Mouse (Mus musculus): ENCODE results near the gene Psors1c2.

Gene Psors1c2

DNA sequence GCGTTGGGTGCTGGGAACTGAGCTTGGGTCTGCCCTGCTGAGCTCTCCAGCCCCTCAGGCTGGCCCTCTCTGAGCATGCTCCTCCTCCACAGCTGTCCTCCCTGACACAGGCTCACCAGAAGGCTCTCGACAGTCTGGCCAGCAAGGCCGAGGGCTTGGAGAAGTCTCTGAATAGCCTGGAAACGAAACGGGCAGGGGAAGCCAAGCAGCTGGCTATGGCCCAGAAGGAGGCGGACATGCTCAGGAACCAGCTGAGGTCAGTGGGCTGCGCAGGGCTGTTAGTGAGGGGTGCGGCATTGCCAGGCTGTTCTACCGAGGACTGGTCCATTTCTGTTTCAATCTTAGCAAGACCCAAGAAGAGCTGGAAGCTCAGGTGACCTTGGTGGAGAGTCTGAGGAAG is 8.6 kb upstream of the Psors1c2 start:
- no peak for DNase-seq

DNA sequence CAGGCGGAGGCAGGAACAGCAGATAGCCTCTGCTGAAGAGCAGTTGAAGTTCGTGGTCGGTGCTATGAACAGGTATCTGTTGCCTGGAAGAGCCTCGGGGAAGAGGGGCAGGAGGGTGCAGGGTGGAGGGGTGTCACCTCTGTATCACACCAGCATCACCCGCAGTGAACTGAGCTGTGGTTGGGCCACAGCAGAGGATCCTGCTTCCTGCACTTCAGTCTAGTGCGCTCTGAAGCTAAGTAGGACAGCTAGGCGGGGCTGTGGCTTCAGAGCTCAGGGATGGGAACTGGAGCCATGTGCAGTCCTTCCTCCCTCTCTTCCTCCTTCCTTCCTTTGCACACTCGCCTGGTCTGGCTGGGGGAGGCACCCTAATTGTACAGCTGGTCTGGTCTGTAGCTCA is 6.4 kb upstream of the Psors1c2 start:
- no peak for DNase-seq

DNA sequence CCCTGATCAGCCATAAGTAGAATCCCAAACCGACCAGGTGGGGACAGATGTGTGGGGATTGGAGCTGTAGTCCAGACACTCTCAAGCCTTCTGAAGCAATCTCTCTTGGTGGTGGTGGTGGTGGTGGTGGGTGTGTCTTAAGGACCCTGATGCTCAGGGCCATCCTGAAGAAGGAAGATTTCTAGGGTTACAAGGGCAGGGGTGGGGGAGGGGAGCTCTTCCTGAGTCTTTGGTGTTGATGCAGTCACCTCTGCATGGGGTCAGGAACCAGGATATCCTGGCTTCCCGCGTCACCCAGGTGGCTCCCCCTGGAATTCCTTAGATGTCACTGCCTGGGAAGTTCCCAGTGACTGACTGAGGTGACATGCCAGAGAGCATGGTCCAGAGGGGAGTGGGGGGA is 641 bp upstream of the Psors1c2 start:
- DNase-seq, result no peak

DNA sequence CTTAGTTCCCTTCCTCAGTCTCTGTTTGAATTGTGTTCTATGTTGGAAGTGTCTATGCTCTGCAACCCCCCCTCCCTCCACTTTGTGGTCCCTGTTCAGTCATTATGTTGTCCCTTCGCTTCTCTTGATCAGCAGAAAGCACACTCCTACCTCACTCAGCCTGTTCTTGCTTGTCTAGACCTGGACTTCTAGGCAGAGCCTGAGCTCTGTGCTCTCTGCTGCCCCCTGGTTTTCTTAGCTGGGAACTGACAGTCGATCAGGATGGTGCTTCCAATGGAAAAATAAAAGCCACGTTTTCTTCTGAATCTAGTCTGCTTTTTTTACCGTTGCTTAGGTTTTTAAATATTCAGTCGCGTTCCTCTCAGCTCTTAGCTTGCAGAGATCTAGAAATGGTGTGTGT is 1.3 kb downstream of the Psors1c2 start:
- peak; percentile 42 to 69 for DNase-seq

DNA sequence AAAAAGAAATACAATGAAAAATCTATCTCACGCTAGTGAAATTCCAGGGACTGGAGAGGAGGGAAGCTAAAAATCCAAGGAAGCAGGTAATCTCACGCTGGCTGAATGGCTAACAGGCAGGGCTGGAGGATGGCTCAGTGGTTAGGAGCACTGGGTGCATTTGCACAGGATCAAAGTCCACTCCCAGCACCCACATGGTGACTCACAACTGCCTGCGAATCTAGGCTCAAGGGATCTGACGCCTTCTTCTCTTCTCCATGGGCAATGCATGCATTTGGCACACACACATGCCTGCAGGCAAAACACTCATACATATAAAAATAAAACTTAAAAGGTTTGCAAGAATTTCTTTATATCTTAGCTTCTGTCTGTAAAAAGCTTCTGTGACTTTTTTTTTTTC is 4.4 kb downstream of the Psors1c2 start:
- no peak for DNase-seq

DNA sequence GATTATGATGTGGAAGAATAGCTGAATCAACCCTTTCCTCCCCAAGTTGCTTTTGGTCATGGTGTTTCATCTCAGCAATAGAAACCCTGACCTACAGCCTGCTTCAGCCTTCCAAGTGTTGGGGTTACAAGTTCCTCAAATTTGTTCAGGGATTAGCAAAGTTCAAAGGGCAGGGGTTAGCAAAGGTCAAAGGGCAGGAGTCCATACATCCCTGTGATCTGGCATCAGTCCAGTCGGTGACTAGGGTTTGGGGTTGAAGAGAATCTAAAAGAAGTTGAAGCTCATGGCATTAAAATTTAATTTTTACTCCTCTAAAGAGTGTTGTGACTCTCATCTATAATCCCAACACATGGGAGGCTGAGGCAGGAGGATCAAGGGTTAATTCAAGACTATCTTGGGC is 5.5 kb downstream of the Psors1c2 start:
- DNase-seq, result no peak

DNA sequence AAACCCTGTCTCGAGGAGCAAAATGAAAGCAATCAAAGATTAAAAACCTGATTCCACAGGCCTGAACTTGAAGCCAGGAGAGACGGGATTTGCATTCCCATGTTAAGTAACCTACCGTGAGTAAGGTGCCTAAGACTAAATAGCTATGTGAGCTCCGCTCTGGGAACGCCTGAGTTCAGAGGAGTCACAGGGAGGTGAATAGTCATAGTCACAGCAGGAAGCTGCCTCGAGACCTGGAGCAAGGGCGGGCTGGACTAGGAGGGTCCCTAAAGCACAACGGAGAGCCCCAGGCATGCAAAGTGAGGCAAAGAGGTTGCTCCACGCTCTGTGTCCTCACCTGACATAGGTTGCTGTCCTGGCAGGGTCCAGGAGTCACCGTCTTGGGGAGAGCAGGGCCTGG is 6.5 kb downstream of the Psors1c2 start:
- DNase-seq, result no peak

DNA sequence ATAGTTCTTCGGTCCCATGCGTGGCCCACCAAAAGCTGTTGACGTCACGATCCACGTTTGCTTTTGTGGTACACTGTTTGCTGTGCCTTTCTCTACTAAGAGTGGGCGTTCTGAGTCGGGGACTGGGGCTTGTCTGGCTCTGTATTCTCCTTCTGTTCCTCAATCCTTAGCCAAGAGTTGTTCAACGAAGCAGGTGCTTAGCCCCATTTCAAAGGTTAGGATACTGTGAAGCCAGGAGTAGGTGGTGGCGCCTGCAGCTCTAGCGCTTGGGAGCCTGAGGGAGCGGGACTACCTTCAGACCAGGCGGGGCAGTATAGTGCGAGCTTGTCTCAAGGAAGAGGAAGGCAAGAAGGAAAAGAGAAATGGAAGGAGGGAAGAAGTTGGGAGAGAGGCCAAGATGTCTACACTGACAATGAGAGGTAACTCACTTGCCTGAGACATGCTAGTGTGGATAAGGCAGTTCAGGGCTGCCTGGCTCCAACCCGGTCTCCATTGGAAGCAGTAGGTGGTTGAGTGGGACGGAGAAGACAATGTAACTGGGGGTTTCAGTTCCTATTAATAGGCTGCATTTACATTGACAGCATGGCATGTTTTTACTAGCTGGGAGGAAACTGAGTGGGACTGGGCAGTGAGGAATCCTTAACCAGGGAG is 9.9 kb downstream of the Psors1c2 start:
- no peak for DNase-seq

DNA sequence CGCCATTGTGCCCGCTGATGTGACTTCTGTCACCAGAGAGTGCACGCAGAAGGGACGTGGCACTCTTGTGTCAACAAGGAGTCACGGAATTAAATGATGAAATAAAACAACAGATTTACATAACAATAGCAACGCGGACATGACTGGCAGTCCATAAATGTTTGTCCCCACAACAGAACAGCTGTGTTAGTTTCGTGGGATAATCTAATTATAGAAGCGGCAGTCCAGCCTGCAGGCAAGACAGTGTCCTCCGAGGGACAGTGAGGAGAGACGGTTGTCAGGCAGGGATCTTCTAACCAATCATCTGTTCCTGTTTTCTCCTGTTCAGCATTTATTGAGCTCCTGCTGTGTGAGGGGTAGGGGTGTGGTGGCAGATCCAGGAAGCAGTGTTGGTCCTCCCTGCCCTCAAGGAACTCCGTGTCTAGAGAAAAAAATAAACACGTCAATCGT is 10.4 kb downstream of the Psors1c2 start:
- no peak for DNase-seq

DNA sequence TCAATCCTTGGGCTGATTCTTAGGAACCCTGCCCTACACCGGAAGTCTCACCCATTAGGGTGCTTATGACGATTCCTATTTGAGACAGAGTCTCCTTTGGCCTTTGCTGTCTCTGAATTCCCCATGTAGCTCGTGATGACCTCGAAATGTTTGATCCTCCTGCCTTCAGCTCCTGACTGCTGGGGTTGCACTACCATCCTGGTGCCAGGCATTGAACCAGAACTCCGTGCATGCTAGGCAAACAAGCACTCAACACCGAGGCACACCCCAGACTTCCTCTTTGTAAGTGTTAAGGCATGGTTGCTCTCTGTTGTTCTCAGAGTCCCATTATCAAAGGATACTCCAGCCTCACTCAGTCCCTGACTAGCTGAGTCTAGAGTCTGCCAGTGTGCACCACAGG is 11.0 kb downstream of the Psors1c2 start:
- DNase-seq, result no peak

DNA sequence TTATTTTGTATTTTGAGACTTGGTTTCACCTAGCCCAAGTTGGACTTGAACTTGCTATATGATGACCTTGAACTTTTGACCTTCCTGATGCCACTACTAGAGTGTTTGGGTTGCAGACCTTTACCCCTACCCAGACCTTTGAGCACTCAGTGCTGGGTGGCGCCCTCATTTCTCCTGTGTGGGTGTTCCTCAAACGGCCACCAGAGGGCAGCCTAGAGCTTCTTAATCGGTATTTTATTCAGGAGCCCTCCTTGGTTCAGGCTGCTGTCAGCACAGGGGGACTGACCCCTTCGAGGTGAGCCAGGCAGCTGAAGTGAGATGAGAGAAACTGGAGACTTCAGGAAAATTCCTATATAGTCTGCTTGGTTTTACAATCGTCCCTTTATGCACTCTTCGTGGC is 11.7 kb downstream of the Psors1c2 start:
- DNase-seq, result peak in 1 of 2 experiments; percentile 47

DNA sequence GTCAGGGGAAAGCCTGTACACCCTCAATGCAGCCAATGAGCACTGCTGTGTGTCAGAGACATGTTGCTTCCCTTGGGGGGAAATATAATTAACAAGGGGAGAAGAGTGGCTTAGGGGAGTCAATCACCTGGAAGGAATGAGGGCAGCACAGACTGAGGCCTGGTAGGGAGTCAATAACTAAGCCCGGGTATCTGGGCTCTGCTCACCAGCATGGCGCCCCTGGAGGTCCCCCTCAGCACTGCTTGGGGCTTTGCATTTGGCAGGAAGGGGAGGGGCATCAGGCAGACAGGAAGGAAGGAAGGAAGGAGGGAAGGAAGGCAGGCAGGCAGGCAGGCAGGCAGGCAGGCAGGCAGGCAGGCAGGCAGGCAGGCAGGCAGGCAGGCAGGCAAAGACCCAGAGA is 14.5 kb downstream of the Psors1c2 start:
- DNase-seq, result no peak

DNA sequence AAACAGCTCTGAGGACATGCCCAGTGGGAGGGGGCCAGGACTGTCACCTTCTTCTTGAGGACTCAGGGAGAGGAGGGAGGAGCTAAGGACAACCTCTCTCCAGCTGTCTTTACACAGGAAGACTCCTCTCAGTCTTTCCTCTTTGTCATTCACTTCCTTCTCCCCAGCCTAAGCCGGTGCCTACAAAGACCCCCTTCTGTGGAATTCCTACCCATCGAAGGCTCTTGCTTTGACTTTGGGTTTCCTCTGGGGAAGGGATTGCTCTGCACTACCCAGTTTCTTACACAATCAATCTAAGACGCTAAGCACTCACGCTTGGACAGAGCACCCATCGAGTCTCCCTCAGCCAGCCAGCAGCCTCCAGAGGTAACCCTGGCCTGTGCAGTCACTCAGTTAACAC is 15.6 kb downstream of the Psors1c2 start:
- DNase-seq, result no peak

DNA sequence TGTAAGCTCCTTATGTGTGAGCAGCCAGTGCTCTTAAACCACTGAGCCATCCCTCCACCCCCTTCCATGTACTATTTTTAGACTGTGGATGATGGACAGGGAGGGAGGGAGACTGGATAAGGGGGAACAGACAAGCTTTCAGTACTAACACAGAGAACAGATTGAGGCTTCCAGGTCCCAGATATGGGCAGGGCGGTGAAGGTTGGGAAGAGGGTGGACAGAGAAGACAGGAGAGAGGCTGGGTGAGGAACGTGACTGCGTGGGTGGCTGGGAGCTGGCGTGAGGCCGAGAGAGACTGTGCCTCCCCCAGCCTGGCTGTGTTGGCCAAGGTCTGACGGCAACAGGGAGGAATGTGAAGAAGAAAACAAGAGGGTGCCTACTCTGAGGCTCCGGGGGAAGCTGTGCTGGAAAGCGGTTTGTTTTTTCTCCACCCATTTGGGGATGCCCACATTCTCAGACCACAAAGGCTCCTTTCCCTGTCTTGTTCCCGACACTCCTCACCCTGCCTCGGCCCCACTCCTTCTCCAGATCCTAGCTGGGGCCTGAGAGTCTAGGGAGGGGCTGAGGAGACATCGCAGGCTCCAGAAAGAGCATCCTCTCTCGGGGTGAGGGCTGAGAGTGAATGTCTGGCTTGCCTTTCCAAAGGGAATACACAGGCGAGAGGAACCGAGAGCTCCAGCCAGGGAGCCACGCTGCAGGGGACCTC is 16.6 kb downstream of the Psors1c2 start:
- DNase-seq, result no peak

DNA sequence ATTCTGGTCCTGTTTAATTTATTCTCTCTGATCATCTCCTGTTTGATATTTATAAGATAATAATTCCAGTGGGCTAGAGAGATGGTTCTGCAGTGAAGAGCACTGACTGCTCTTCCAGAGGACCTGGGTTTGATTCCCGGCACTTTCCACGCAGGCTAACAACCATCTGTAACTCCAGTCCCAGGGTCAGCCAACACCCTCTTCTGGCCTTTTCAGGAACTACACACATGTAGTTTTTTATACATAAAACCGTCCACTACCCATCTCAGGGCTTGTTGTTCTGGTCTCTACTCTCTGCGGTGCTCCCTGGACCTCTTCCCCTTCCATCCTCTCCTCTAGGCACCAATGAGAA is 17.1 kb downstream of the Psors1c2 start:
- DNase-seq, result no peak

DNA sequence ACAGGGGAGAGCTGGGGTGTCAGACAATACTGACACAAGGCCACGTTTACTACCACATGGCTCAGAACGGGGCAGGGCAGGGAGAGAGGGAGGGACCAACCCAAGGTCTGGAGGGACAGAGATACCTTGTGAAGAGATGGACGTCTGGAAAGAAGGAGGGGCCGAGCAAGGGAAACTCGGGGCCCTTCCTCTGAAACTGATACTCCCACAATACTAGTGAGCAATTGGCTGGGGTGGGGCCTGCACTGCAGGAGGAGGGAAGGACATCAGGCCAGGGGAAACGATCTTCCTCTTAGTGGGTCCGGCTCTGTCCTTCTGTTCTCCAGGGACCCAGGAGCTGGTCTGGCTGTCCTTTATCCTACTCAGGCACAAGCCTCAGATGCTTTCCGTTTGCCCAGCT is 17.9 kb downstream of the Psors1c2 start:
- DNase-seq, result no peak

DNA sequence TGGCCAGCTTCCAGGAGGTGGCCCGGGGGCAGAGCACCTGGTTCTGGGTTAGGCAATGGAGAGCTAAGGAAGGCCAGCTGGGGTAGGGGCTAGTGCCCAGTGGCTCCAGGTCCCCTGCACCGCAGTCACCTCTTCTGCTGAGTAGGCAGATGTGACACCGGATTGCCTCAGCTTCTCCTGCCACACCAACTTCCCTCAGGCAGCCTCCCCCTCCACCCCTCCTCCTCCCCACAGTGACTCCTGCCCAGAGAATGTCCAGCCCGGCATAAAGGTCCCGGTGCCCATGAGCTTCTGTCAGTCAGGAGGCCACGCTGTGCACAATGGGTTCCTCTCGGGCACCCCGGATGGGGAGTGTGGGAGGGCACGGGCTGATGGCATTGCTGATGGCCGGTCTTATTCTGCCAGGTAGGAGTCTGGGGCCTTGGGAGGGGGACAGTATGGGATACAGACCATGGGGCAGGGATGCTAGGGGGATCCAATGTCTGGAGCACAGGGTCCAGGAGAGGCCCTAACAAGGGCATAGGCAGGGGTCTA is 18.9 kb downstream of the Psors1c2 start, which contains the start of gene Cdsn:
Cdsn (plus strand) TSS at position 248 of the 534 bp plus-strand sequence.
- DNase-seq, result no peak

DNA sequence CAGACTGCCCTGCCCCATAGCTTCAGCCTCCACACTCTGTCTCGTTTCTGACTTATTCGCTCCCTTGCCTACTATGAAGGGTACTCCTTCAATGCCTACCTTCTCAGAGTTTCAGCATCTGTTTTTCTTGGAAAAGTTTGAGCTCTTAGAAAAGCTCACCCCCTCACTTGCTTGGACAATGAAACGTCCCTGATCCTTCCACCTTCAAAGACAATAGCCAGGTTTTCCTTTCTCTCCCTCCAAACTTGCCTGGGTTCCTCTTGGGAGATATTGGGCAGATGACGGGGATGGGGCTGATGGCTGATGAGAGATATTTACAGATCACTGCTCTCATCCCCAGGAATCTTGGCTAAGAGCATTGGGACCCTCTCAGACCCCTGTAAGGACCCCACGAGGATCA is 21.3 kb downstream of the Psors1c2 start:
- no peak for DNase-seq

DNA sequence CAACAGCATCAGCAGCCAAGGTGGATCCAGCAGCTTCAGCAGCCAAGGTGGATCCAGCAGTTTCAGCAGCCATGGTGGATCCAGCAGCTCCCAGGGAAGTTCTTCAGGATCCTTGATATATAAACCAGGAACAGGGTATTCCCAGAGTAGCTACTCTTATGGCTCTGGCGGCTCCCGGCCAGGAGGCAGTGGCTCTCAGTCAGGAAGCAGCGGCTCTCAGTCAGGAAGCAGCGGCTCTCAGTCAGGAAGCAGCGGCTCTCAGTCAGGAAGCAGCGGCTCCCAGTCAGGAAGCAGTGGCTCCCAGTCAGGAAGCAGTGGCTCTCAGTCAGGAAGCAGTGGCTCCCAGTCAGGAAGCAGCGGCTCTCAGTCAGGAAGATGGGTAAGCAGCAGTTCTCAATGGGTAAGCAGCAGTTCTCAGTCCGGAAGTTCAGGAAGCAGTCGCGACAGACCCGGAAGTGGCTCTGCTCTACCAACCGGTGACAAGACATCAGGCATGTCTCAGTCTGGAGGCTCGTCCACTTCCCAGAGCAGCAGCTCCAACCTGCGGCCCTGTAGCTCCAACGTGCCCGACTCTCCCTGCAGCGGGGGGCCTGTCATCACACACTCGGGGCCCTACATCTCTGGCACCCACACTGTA is 21.9 kb downstream of the Psors1c2 start:
- DNase-seq, result no peak

DNA sequence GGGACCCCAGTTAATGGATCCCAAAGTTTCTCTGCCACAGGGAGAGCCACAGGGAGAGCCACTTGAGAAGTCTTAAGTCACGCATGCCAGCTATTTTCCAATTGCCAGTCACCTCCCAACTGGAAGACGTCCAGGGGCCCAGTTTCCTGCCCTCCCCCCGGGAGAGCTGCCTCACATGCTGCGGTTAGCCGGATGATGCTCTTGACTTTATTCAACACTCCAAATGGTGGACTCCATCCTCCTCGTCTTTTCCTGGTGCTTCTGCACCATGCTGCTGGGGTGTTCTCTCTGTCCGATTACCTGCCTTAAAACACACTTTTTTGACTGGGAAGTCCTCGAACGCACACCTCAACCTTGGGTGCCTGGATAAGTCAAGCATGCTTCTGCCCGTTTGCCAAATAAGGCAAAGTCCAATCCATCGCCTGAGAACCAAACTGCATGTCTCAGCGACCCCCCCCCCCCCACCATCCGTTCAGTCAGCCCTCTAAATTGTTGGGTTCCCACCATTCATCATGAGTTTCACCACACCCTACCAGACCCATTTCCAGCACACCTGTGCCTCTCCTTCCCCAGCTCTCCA is 23.3 kb downstream of the Psors1c2 start:
- no peak for DNase-seq

DNA sequence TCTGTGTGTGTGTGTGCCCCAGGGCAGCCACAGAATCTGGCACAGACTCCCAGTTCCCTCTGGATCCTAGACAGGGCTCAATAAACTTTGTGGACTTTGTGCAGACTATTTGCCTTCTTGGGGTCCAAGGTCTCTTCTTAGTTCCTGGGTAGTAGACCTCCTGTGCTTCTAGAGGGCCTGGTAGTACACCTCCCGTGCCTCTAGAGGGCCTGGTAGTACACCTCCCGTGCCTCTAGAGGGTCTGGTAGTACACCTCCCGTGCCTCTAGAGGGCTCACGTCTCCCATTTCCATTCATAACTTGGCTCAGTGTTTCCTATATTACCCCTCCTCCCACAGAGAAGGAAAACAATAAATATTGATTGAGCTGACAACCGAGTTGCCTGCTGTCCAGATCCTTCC is 23.8 kb downstream of the Psors1c2 start:
- DNase-seq, result no peak

DNA sequence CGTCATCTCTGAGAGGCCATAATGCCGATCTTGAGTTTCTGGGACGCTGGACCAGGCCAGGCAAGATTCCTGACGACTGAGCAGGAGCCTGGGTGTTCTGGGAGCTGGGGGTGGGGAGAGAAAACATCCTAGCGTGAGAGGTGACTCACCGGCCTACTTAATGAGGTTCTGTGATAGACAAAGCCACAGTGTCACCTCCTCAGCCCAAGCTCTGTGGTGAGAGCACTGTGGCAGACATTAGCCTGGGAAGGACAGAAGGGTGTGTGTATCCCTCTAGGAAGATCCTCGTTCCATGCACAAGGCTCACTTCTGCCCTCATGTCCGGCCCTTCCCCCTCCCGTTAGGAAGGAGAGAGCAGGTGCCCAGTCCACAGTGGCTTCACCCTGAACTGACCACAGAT is 24.4 kb downstream of the Psors1c2 start:
- no peak for DNase-seq

DNA sequence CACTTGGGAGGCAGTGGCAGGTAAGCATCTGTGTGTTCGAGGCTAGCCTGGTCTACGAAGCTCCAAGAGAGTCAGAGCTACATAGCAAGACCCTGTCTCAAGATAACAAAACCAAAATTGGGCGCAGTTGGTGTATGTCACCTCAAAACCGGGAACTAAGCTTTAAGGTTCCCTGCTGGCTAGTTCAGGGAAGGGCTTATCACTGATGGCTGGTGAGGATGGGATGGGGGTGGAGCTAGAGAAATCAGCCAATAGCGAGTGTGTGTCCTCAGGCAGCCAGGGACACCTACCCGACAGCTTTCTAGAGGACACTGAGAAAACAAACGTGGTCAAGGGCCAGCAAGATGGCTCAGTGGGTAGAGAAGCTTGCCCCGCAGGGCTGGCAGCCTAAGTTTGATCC is 25.2 kb downstream of the Psors1c2 start:
- no peak for DNase-seq

DNA sequence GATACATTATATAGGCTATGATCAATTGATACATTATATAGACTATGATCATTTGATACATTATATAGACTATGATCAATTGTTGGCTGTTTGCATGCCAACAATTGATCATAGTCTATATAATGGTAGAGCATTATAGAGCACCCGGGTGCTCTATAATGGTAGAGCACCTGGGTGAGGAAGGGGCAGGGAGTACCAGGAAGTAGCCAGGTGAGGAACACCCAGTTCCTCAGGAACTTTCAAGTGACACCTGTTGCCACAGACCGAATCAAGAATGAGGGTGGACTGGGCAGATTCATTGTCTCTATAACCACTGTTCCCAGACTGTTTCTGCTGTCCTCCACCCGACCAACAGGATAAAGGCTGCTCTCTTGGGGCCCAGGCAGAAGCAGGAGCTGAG is 34.1 kb downstream of the Psors1c2 start, which contains the start of gene 2300002M23Rik:
2300002M23Rik (plus strand) TSS at position 301 of the 400 bp plus-strand sequence.
- no peak for DNase-seq
